Mouse (Mus musculus) small intestine, adult 2 months (tissue): ENCODE measurements around the gene Tmem8b.

Source experiments
- CTCF ChIP-seq: fragments of 200-500 bp; IDR thresholded peaks from 2 replicates; pipeline ENCODE4 v1.5.1; 2012; ENCODE audit warnings: low read depth, mild to moderate bottlenecking, control low read depth, inconsistent platforms, low read length, moderate library complexity, mixed read lengths; ENCODE audit not compliant: insufficient replicate concordance, insufficient read length; ENCODE audit errors: extremely low read depth
- POLR2A ChIP-seq: fragments of 200-500 bp; IDR thresholded peaks from 2 replicates; pipeline ENCODE4 v1.6.1; 2012; ENCODE audit warnings: low read depth, mild to moderate bottlenecking, control low read depth, inconsistent platforms, low read length, moderate library complexity

DNA sequence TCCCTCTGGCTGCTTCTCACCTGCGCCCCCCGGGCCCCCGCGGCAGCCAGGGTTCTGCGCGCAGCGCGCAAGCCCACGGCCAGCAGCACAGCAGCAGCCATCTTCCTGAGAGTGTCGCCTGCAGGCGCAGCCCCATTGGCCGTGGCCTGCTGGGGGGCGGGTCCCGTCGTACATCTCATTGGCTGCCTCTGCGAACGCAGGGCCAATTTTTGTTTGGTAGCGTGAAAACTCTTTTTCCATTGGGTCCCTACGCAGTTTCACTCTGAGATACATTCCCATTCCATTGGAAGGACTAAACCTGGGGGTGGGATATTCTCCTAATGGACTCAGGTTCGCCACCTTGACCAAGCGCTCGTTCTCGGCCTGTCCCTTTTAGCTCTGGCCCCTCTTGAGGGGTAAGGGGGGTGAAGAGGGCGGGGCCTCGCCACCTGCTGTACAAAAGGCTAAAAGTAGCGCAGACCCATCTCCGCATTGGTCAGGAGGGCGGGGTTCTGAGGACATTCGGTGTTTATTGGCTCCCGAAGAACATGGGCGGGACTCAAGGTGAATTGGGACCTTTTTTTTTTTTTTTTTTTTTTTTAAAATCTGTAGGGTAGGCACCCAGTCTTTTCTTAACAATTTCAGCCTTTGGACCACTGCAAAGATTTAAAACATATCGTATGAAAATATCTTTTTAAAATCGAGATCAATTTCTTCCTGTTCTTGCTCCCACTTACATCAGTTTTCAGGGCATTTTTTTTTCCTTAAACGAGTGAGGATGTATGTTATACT lies 12.2 kb upstream of the Tmem8b start, which contains the start of gene Hint2:
- TF ChIP-seq CTCF, result 0 out of 2 replicates have a peak, but pooled peaks have one; percentile 20
- peak; percentile 74 for TF ChIP-seq POLR2A
